Mouse (Mus musculus) ES-CJ7 (cell line): ENCODE measurements around the gene Hbq1b.

Source experiments
- DNase-seq: peaks from one replicate; pipeline ENCODE4 v3.0.0; 2011; ENCODE audit warnings: low read depth, low spot score

Hbq1b gene

GRCm38 (mm10) chr11:32299865-32300264 lies 13.1 kb downstream of the Hbq1b start, which contains the start of gene Hbq1a:
Gene Hbq1a, plus strand, starts transcription at chr11:32300069.
- DNase-seq = peak; percentile 52

GRCm38 (mm10) chr11:32300279-32301267 lies 13.8 kb downstream of the Hbq1b start:
- peak; percentile 21 for DNase-seq

- no peak for DNase-seq
These were observed 14.7 kb downstream of the Hbq1b start for GRCm38 (mm10) chr11:32301506-32301905.

- DNase-seq = no peak
These were observed 16.2 kb downstream of the Hbq1b start for GRCm38 (mm10) chr11:32302824-32303419.

DNA sequence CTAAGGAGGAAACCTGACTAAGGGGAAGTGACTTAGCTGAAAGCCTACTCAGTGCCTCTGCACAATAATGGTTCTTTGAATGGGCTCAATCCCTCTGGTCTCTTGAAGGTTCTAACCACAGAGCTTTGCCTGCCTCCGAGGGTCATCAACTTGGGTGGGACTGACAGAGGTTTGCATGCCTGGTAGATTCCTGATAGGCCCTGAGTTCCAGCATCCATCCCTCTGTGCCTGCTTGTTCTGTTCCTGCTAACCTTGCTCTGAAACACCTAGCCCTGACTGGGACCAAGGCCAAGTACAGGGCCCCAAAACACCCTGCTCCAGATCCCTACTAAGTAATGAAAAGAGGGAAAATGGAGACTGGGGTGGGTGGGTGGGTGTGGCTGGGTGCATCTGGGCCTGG lies 16.7 kb downstream of the Hbq1b start:
- no peak for DNase-seq

GRCm38 (mm10) chr11:32307006-32307405 lies 20.2 kb downstream of the Hbq1b start:
- DNase-seq = no peak

DNA sequence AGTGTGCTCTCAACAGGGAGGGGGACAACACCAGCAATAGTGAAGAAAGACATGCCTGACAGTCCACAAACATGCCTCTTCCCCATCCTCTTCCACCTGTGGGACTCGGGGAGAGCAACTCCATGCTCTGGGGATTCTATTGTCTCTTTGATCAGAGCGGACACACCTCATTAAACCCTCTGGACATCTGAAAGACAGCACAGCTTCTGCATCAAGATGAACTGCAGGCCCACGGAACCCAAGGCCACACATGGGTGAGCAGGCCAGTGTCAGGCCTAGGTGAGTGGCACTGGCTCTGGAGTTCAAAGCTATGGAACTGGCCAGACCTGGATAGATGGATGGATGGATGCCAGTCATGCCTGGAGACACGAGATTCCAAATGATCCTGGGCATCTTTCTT lies 22.7 kb downstream of the Hbq1b start:
- no peak for DNase-seq

GRCm38 (mm10) chr11:32309928-32310327 lies 23.2 kb downstream of the Hbq1b start:
- DNase-seq = no peak

DNA sequence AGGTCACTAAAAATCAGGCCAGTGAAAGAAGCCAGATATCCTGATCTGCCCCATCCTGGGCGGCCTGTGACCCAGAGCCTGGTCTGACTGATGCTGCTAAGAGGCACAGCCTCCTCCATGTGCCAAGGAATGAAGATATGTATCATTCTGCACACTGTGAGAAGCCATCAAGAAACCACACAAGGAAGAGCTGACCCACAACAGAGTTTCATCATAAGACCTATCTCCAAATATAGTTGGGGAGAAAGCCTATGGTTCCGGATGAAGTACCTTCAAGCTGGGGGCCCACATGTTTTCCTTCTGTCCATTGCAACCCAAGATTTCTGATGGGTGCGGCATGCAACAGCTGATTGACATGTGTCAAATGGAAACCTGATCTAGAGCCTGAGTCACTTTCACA lies 29.2 kb downstream of the Hbq1b start:
- DNase-seq = no peak

DNA sequence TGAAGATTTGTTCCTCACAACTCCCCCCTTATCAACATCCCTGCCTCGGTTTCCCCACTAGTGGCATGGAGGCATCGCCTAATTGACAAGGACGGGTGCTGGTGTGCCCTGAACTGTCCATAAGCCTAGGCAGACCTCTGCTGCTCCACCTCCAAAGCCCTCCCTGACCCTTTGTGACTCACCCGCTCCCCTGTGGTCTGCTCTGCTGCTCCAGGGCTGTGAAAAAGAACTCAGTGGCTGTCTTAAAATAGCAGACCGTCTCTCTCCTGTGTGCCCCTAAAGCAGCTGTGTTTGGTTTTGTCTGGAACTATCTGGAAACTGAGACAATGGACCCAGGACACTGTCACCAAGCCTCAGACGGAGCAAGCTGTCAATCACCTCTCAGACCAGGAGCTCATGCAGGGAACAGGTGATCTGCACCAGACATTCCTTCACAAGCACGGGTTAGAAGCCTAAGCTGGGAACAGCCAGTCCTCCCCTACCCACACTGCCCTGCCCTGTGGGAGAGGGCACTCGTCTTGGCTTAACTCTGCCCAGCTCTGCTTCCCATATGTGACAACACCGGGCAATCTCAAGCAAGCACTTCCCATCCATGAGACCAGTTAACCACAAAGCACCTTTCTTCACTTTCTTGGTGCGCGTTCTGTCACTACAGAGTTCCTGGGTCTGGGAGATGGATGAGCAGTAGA lies 33.9 kb downstream of the Hbq1b start:
- DNase-seq = peak; percentile 41

- DNase-seq = peak; percentile 88
These were observed 34.4 kb downstream of the Hbq1b start for GRCm38 (mm10) chr11:32321196-32321565.

DNA sequence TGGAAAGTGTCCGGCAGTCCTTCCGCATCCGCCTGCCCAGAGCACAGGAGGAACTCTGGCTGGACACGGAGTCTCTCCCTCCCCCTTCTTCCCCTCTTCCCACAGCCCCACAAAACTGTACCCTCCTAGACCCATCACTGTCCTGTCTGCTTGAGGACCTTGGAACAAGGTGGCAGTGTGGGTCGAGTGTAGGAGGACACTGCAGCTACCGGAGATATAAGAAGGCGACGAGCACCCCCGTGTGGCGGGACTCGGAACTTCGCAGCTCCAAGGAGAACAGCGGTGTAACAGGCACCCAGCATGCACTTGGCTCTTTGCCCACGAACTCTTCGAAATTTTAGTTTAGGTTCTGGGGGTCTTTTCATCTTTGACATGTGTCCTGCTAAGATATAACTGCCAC lies 37.8 kb downstream of the Hbq1b start:
- DNase-seq = peak; percentile 90

- DNase-seq = no peak
These were observed 44.3 kb downstream of the Hbq1b start for GRCm38 (mm10) chr11:32331075-32331474.

DNA sequence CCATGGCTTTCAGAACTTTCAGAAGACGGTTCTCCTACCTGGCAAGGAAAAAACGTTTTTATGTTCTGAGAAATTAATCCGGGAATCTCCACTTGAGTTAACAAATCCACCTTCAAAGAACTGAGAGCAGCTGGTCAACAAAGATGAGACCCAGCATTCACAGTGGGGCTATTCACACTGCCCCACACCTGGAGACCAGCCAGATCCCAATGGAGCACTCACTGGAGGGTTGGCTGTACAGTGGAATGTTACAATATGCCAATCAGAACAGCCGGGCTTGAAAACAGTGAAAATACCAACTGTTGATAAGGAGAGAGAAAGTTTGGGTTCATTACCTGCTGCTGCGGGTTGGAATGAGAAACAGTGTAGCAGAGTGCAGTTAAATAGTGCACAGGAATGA lies 45.1 kb downstream of the Hbq1b start:
- DNase-seq = no peak

DNA sequence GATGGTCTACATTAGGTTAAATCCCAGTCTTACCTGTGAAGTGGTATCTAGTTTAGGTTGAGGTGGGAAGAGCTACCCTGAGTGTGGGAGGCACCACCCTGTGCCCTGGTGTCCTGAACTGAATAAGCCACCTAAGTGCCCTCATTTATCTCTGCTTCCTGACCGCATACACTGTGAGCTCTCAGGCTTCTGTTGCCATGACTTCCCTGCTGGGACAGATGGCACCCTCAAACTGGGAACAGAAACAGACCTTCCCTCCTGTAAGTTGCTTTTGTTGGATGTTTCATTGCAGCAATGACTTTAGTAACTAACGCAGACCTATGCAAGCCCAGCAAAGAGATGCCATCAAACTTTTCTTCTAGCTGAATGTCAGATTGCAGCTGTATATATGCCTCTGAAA lies 46.5 kb downstream of the Hbq1b start:
- no peak for DNase-seq

GRCm38 (mm10) chr11:32336435-32336907 lies 49.7 kb downstream of the Hbq1b start:
- DNase-seq = no peak
